Mouse (Mus musculus) liver, adult (tissue): ENCODE measurements around the gene Psma7.

Experiments used
- GATA4 ChIP-seq: IDR thresholded peaks from 2 replicates; pipeline ENCODE4 v1.6.1; 2014; ENCODE audit warnings: mild to moderate bottlenecking, low read length; ENCODE audit not compliant: insufficient replicate concordance

Gene Psma7

GRCm38 (mm10) chr2:180051986-180052733 lies 9.9 kb upstream of the Psma7 start:
- no peak for TF ChIP-seq GATA4

GRCm38 (mm10) chr2:180050986-180051385 lies 8.8 kb upstream of the Psma7 start:
- no peak for TF ChIP-seq GATA4

- TF ChIP-seq GATA4: no peak
Measured at GRCm38 (mm10) chr2:180047980-180048635, 5.9 kb upstream of the Psma7 start.

GRCm38 (mm10) chr2:180047580-180047979 lies 5.3 kb upstream of the Psma7 start:
- TF ChIP-seq GATA4: no peak

- TF ChIP-seq GATA4: no peak
Measured at GRCm38 (mm10) chr2:180045283-180045682, 3.0 kb upstream of the Psma7 start.

GRCm38 (mm10) chr2:180042858-180043515 lies 754 bp upstream of the Psma7 start:
- TF ChIP-seq GATA4: no peak

GRCm38 (mm10) chr2:180041577-180042255 lies 517 bp downstream of the Psma7 start:
- TF ChIP-seq GATA4: no peak

GRCm38 (mm10) chr2:180040406-180040805 lies 1.8 kb downstream of the Psma7 start:
- no peak for TF ChIP-seq GATA4

- TF ChIP-seq GATA4: no peak
Measured at GRCm38 (mm10) chr2:180034753-180035152, 7.5 kb downstream of the Psma7 start.

GRCm38 (mm10) chr2:180033956-180034355 lies 8.3 kb downstream of the Psma7 start:
- no peak for TF ChIP-seq GATA4

GRCm38 (mm10) chr2:180032925-180033324 lies 9.3 kb downstream of the Psma7 start:
- TF ChIP-seq GATA4: no peak

GRCm38 (mm10) chr2:180031270-180031669 lies 11.0 kb downstream of the Psma7 start:
- no peak for TF ChIP-seq GATA4

- TF ChIP-seq GATA4: no peak
Measured at GRCm38 (mm10) chr2:180027768-180028167, 14.5 kb downstream of the Psma7 start.

- TF ChIP-seq GATA4: no peak
Measured at GRCm38 (mm10) chr2:180025861-180026200, 16.4 kb downstream of the Psma7 start.

GRCm38 (mm10) chr2:180025135-180025860 lies 16.9 kb downstream of the Psma7 start:
- TF ChIP-seq GATA4: no peak
